Mouse (Mus musculus): ENCODE measurements at regions not wholly inside any gene's neighbourhood (a gene's known extent, or its start where the extent isn't known, plus 50 kb on each side); places are given as distances from the start of the nearest gene placed in this dataset.

DNA sequence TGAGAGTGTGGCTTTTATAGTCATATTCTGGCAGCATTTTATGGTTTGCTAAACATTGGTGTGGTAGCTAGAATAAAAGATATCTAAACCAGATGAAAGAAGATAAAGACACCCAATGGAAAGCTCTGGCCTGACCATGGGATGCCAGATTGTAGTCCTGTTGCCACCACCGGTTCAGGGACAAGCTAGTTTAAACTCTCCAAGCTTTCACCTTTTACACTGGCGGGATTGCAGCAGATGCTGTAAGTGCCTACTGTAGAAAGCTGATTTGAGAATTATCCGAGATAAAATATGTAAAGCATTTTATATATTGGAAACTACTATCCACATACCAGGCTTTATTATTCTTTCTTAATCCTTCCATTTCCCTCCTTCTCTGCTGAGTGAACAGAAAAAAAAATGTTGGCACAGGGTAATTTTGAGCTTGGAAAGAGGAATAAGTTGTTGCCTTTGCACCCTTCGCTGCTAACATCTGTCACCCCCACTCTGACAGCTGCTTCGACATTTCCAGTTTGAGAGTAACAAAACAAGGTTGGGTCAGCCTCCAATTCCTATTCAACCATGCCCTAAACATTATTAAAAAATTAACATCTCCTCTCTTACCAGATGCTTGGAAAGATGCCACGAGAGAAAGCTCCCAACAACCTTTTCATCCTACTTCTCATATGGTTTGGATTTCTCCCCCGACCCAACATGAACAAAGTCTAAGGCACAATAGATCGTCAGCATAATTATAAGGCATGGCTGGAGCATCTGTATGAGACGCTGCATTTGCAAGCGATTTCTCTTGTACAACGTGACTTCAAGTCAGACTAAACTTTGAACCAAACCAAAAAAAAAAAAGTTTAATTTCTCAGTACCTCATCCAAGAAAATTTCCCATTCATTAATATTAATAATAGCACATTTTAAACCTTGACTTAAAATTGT lies 287.8 kb downstream of the Etaa1 start:
- TF ChIP-seq POLR2A (IDR thresholded peaks at IDR 0.05; ENCODE audit: borderline replicate concordance, low read depth, low read length) (no peak), CTCF (IDR thresholded peaks at IDR 0.05; ENCODE audit: low read depth, low read length) (no peak)

Data from bone marrow macrophage, adult 2 months (primary cell).